Mouse (Mus musculus) erythroid progenitor cell, adult 5-6 weeks (primary cell): ENCODE measurements at regions not wholly inside any gene's neighbourhood (a gene's known extent, or its start where the extent isn't known, plus 50 kb on each side); places are given as distances from the start of the nearest gene placed in this dataset.

ENCODE experiments used
- ATAC-seq: replicated peaks from 2 replicates; pipeline ENCODE4 v1.8.0; 2016; ENCODE audit warnings: moderate number of reproducible peaks, mild to moderate bottlenecking, moderate TSS enrichment, inconsistent platforms; ENCODE audit not compliant: poor library complexity, low FRiP score, severe bottlenecking

- no peak for ATAC-seq
These were observed 117.6 kb upstream of the Habp2 start for GRCm38 (mm10) chr19:56169133-56169997.

- no peak for ATAC-seq
These were observed 117.0 kb upstream of the Habp2 start for GRCm38 (mm10) chr19:56169998-56170274.

DNA sequence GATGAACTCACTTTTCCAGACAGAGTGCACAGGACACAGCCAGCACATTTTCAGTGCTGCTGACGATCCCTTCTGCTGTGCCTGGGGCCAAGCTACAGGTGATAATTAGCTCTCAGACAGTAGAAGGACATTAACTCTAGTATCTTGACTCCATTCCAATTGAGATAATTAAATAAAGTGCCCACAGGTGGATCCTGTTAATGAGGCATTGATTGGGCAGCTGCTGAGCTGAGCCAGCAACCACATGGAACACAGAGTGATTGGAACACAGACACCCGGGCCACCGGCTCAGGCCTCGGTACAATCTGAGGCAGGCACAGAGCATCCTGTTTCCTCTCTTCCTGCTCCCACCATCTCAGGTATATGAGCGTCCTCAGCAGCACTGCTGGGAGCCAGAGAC, 114.5 kb upstream of the Habp2 start:
- ATAC-seq, result no peak

- no peak for ATAC-seq
These were observed 110.9 kb upstream of the Habp2 start for GRCm38 (mm10) chr19:56176059-56176458.

GRCm38 (mm10) chr19:56177231-56177745, 109.6 kb upstream of the Habp2 start:
- no peak for ATAC-seq

DNA sequence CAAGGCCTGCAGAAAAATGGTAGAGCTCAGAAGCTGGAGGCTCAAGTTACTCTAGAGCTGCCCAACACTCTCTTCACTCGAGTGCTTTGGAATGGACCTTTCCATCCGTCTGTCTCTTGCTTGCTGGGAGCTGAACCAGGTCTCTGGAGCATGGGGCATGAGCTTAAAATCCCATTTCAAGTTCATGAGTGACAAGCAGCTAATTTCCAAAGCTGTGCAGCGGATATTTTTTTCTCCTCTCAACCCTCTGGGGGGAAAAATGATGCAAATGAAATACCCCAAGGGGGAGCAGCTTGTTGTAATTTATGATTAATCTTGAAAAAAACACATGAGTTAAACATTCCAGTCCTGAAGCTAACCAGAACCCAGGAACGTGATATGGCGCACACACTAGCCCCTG, 101.2 kb upstream of the Habp2 start:
- no peak for ATAC-seq

DNA sequence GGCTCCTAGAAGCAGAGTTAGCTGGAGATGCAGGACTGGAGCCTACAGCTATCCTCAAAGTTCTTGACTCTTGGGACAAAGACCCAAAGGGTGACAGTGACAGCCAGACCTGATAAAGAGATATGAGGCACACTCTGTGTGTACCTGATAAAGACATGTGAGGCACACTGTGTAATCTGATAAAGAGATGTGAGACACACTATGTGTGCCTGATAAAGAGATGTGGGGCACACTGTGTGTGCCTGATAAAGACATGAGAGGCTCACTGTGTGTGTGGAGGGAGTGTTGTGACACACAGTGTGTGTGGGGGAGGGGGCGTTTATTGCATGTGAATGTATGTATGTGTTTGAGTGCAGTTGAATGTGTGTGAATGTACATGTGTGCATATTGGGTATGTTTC, 97.8 kb upstream of the Habp2 start:
- ATAC-seq, result no peak

DNA sequence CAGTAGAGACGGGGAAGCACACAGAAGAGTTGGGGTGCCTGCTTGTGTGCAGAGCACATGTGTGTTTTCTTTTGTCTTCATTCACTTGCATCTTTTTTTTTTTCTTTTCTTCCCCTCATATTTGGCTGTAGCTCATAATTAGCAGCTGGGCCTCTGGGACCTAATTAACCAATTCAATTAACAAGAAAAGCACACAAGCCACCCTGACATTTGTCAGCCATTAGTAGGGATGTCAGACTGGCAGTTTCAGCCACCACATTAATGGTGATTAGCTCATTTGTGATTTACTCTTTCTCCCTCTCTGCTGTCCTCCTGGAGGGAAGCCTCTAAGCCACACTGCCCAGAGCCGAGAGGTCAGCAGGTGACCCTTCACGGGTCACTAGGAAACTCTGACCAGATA, 96.7 kb upstream of the Habp2 start:
- ATAC-seq, result no peak

DNA sequence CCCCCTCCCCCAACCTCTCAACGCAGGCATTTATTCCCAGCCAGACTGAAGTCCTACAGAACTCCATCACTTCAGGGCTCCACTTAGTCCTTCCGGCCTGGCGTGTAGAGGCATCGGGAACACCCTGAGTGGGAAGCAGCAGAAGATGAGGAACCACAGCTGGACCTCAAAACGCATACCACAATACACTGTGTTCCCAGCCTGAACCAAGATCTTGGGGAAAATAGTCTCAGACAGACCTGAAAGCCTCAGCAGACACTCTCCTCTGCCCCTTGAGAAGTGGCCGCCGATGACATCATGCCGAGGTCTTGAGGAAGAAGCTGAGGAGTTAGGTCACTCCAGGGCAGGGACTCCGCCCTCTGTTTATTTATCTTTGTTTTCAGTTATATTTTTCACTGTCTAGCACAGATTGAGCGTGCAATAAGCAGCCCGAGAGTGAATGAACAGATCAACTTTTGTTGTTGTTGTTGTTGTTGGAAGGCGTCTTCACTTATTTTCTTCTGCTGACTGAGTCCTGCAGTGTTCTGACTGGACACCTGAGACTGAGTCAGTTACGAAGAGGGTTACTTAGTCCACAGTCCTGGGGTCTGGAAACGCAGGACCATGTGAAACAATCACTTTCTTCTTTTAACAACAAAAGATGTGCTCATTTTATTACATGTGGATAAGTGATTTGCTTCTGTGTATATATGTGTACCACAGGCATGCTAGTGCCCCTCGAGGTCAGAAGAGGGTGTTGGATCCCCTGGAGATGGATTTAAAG, 88.3 kb upstream of the Habp2 start:
- no peak for ATAC-seq

GRCm38 (mm10) chr19:56199401-56200150, 87.4 kb upstream of the Habp2 start:
- ATAC-seq, result no peak

DNA sequence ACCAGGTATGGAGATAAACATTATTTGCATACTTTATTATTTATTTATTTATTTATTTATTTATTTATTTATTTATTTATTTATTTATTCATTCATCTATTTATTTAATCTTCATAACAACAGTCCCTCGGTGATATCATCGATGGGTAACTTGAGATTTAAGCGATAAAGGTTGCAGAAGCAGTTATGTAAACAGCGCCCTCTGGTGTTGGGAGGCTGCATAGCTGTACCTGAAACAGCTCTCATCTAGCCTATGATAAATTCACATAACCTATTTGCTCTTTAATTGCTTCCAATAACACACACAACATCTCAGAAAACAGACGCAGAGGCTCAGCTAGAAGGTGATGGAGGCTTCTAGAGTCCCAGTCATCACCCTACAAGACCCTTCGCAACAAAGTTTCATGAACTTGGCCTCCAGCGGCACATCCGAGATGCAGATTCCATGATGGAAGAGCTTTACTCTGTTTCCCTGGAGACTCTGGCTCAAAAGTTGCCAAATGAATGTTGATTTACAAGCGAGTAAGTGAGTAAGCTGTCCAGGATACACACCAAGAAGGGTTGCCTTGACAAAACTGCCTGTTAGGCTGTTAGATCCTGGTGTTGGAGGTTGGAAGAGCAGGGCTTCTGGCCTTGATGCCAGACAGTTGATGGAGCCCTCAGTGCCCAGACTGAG, 85.8 kb upstream of the Habp2 start:
- ATAC-seq, result no peak

DNA sequence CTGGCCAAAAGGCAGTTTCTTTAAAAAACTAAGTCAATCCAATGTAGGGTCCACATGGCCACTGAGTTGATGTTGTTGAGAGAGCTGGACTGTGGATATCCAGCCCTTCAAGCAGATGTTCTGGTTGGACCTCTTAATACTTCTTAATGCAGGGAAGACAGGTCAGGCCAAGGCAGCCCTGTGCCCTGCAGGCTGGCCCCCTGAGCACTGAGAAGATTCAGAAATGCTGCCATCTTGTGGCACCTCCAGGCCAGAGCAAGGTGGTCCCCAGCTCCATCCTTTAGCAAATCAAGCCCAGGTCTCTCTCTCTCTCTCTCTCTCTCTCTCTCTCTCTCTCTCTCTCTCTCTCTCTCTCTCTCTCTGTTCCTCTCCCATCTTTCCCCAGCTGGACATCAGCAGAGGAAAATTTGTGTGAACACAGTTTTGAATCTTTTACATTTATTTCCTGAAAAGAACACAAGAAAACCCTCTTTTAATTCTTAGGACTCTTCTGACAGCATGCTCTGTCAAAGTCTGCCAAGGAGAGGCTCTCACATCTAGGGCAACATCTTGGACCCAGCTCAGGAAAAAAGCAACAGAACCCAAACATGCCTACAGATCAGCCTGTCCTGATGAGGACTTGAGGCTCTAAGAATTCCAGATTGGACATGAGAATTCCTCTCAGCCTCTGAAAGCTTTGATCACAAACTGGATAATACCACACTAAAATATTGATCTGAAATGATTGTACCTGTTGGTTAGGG, 85.0 kb upstream of the Habp2 start:
- no peak for ATAC-seq

GRCm38 (mm10) chr19:56202481-56203130, 84.3 kb upstream of the Habp2 start:
- no peak for ATAC-seq

- no peak for ATAC-seq
These were observed 68.4 kb upstream of the Habp2 start for GRCm38 (mm10) chr19:56218536-56218935.

DNA sequence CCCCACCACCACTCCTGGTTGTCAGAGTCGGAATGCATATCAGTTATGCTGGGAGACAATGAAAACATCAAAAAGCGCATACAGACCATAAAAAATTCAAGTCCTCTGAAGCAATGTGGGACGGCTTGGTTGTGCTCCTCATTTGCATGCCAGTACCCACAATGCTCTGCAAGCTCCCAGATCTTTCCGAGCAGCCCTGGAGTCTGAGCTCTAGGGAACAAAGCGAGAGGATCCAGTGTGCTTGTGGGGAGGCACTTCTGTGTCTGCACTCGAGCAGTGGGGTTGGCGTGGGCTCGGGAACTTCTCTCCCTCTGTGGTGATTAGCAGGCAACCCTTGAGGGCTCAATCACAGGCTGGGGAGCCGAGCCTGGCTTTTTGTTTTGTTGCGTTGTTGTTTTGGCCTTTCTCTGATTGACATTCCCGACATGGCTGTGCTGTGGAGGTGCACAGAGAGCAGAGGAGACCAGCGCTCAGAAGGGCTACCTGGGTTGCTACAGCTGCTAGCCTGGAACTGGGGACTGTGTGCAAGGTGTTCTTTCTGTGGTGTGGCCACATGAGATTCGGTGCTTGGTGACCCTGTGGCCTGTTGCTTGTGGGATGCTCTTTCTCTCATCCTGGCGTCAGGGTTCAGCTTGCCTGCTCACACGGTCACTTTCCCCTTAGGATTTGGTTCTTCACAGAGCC, 66.1 kb upstream of the Habp2 start:
- no peak for ATAC-seq

- no peak for ATAC-seq
These were observed 64.4 kb upstream of the Habp2 start for GRCm38 (mm10) chr19:56222496-56222895.

DNA sequence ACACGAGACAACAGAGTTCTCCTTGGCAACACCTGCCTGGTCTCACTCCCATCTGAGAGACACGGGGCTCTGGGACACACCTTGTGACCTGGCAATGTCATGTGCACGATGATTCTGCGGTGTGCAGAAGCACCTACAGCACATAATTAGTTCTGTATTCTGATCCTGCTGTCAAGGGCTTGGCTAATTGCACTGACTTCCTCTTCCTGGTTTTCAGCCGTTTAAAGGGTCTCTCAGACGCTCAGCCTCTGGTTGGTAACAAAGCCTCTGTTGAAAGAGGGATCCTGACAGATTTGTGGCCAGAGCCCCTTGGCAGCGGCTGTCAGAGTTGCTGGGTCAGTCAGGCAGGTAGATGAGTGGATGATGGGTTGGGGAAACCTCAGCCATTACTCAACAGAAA, 61.9 kb upstream of the Habp2 start:
- ATAC-seq, result no peak

GRCm38 (mm10) chr19:56225518-56225917, 61.4 kb upstream of the Habp2 start:
- no peak for ATAC-seq
